Mouse (Mus musculus): Measurements from ENCODE around the gene Snx11. TPM values are rescaled to one million over a fixed set of nuclear protein-coding genes. Genes with fewer than 3 reads are reported as not detected.
"Not testable (repeated sequence)": the region's sequence is repeated elsewhere in the genome, so short reads cannot be mapped to it uniquely, and the experiment has no call there.

Gene Snx11
- polyA plus RNA-seq, 1 experiment: 28.6 TPM

GRCm38 (mm10) chr11:96786731-96787450, 9.5 kb upstream of the Snx11 start:
- DNase-seq (ENCODE audit: low read depth in 1 of 2, low spot score in 2 of 2): no peak
- no peak overlapping the region for H3K4me3 ChIP-seq (ENCODE audit: extremely low read depth, insufficient read depth, insufficient read length)
- no peak overlapping the region for H3K27ac ChIP-seq (ENCODE audit: insufficient read depth, low read length)
- H3K27me3 ChIP-seq (ENCODE audit: control insufficient read depth, insufficient read depth, low read length): no peaks in the 10 kb centered on the region
- no peaks in the 10 kb centered on the region for H3K36me3 ChIP-seq (ENCODE audit: control insufficient read depth, insufficient read depth, low read length)
- WGBS: 84% methylated on average over 9 of the region's 9 CpGs
- H3K4me1 ChIP-seq (ENCODE audit: control insufficient read depth, insufficient read depth, insufficient read length): peaks cover 9% of the 10 kb centered on the region; the same call in 1 of the 2 replicates
- TF ChIP-seq CTCF (IDR thresholded peaks at IDR 0.05; ENCODE audit: extremely low read depth, insufficient read depth, insufficient read length, insufficient replicate concordance) (no peak), POLR2A (IDR thresholded peaks at IDR 0.05; ENCODE audit: low read depth, low read length) (no peak)

- WGBS: 23% methylated on average over 7 of the region's 7 CpGs
- not testable (repeated sequence) for H3K36me3 ChIP-seq (ENCODE audit: control insufficient read depth, insufficient read depth, low read length); H3K4me3 ChIP-seq (ENCODE audit: extremely low read depth, insufficient read depth, insufficient read length); H3K4me1 ChIP-seq (ENCODE audit: control insufficient read depth, insufficient read depth, insufficient read length); H3K27me3 ChIP-seq (ENCODE audit: control insufficient read depth, insufficient read depth, low read length); H3K27ac ChIP-seq (ENCODE audit: insufficient read depth, low read length)
- peak; percentile 52; the same call in 1 of the 2 replicates for TF ChIP-seq CTCF (IDR thresholded peaks at IDR 0.05; ENCODE audit: extremely low read depth, insufficient read depth, insufficient read length, insufficient replicate concordance)
- DNase-seq (ENCODE audit: low read depth in 1 of 2, low spot score in 2 of 2): peak; percentile 31 to 73
Observed at GRCm38 (mm10) chr11:96784847-96785246, 7.5 kb upstream of the Snx11 start.

GRCm38 (mm10) chr11:96781425-96781824, 4.1 kb upstream of the Snx11 start:
- Histone ChIP-seq H3K27ac (ENCODE audit: insufficient read depth, low read length) (no peak overlapping the region), H3K4me1 (ENCODE audit: control insufficient read depth, insufficient read depth, insufficient read length) (peaks cover 5% of the 10 kb centered on the region; the same call in 1 of the 2 replicates), H3K4me3 (ENCODE audit: extremely low read depth, insufficient read depth, insufficient read length) (no peak overlapping the region), H3K27me3 (ENCODE audit: control insufficient read depth, insufficient read depth, low read length) (no peaks in the 10 kb centered on the region), H3K36me3 (ENCODE audit: control insufficient read depth, insufficient read depth, low read length) (no peaks in the 10 kb centered on the region)
- DNase-seq (ENCODE audit: low read depth in 1 of 2, low spot score in 2 of 2): no peak
- no peak for TF ChIP-seq POLR2A (IDR thresholded peaks at IDR 0.05; ENCODE audit: low read depth, low read length)
- no peak for TF ChIP-seq CTCF (IDR thresholded peaks at IDR 0.05; ENCODE audit: extremely low read depth, insufficient read depth, insufficient read length, insufficient replicate concordance)
- WGBS: 78% methylated on average over 2 of the region's 2 CpGs

- no peak overlapping the region for H3K4me3 ChIP-seq (ENCODE audit: extremely low read depth, insufficient read depth, insufficient read length)
- no peaks in the 10 kb centered on the region for H3K36me3 ChIP-seq (ENCODE audit: control insufficient read depth, insufficient read depth, low read length)
- DNase-seq (ENCODE audit: low read depth in 1 of 2, low spot score in 2 of 2): no peak
- no peak overlapping the region for H3K27ac ChIP-seq (ENCODE audit: insufficient read depth, low read length)
- peaks cover 8% of the 10 kb centered on the region; the same call in 1 of the 2 replicates for H3K4me1 ChIP-seq (ENCODE audit: control insufficient read depth, insufficient read depth, insufficient read length)
- H3K27me3 ChIP-seq (ENCODE audit: control insufficient read depth, insufficient read depth, low read length): no peaks in the 10 kb centered on the region
- 90% methylated on average over 5 of the region's 5 CpGs for WGBS
- TF ChIP-seq CTCF (IDR thresholded peaks at IDR 0.05; ENCODE audit: extremely low read depth, insufficient read depth, insufficient read length, insufficient replicate concordance) (no peak), POLR2A (IDR thresholded peaks at IDR 0.05; ENCODE audit: low read depth, low read length) (no peak)
Observed at GRCm38 (mm10) chr11:96780306-96780705, 2.9 kb upstream of the Snx11 start.

GRCm38 (mm10) chr11:96778061-96778627, 785 bp upstream of the Snx11 start:
- 60% methylated on average over 10 of the region's 10 CpGs for WGBS

GRCm38 (mm10) chr11:96776068-96776467, 1.3 kb downstream of the Snx11 start:
- no peak for DNase-seq (ENCODE audit: low read depth in 1 of 2, low spot score in 2 of 2)
- Histone ChIP-seq H3K4me3 (ENCODE audit: extremely low read depth, insufficient read depth, insufficient read length) (no peak overlapping the region), H3K36me3 (ENCODE audit: control insufficient read depth, insufficient read depth, low read length) (peaks cover 16% of the 10 kb centered on the region), H3K4me1 (ENCODE audit: control insufficient read depth, insufficient read depth, insufficient read length) (peaks cover 16% of the 10 kb centered on the region; the same call in 1 of the 2 replicates), H3K27ac (ENCODE audit: insufficient read depth, low read length) (no peak overlapping the region), H3K27me3 (ENCODE audit: control insufficient read depth, insufficient read depth, low read length) (no peaks in the 10 kb centered on the region)
- TF ChIP-seq POLR2A (IDR thresholded peaks at IDR 0.05; ENCODE audit: low read depth, low read length) (no peak), CTCF (IDR thresholded peaks at IDR 0.05; ENCODE audit: extremely low read depth, insufficient read depth, insufficient read length, insufficient replicate concordance) (no peak)
- WGBS: 56% methylated on average over 3 of the region's 3 CpGs

More at GRCm38 (mm10) chr11:96778061-96778627, 785 bp upstream of the Snx11 start:
- not testable (repeated sequence) for H3K36me3 ChIP-seq (ENCODE audit: control insufficient read depth, insufficient read depth, low read length); H3K27me3 ChIP-seq (ENCODE audit: control insufficient read depth, insufficient read depth, low read length); DNase-seq (ENCODE audit: low read depth in 1 of 2, low spot score in 2 of 2)
- Histone ChIP-seq H3K27ac (ENCODE audit: insufficient read depth, low read length) (peak overlapping the region; percentile 79), H3K4me1 (ENCODE audit: control insufficient read depth, insufficient read depth, insufficient read length) (peaks cover 16% of the 10 kb centered on the region; the same call in 1 of the 2 replicates), H3K4me3 (ENCODE audit: extremely low read depth, insufficient read depth, insufficient read length) (peak overlapping the region; percentile 86)

- DNase-seq (ENCODE audit: low read depth in 1 of 2, low spot score in 2 of 2): no peak
- peaks cover 19% of the 10 kb centered on the region for H3K36me3 ChIP-seq (ENCODE audit: control insufficient read depth, insufficient read depth, low read length)
- no peak overlapping the region for H3K4me3 ChIP-seq (ENCODE audit: extremely low read depth, insufficient read depth, insufficient read length)
- WGBS: 46% methylated on average over 7 of the region's 7 CpGs
- peaks cover 16% of the 10 kb centered on the region; the same call in 1 of the 2 replicates for H3K4me1 ChIP-seq (ENCODE audit: control insufficient read depth, insufficient read depth, insufficient read length)
- no peak for TF ChIP-seq CTCF (IDR thresholded peaks at IDR 0.05; ENCODE audit: extremely low read depth, insufficient read depth, insufficient read length, insufficient replicate concordance)
- no peak for TF ChIP-seq POLR2A (IDR thresholded peaks at IDR 0.05; ENCODE audit: low read depth, low read length)
- 0 out of 2 replicates have a peak overlapping the region, but pooled peaks have one; percentile 12 for H3K27ac ChIP-seq (ENCODE audit: insufficient read depth, low read length)
- H3K27me3 ChIP-seq (ENCODE audit: control insufficient read depth, insufficient read depth, low read length): no peaks in the 10 kb centered on the region
Observed at GRCm38 (mm10) chr11:96775665-96776064, 1.7 kb downstream of the Snx11 start.

Data from spleen, adult 2 months (tissue).